Mouse (Mus musculus) CD4-positive, CD25-positive, alpha-beta regulatory T cell, adult 4 months (primary cell): ENCODE measurements around the gene Acss1. TPM values are rescaled to one million over a fixed set of nuclear protein-coding genes. Genes with fewer than 3 reads are reported as not detected.

Experiments
- ATAC-seq: one replicate; pipeline ENCODE4 v1.8.0; 2017
- polyA plus RNA-seq, 2 experiments: library from polyadenylated mRNA; unstranded; fragments of 100-300 nt; shearing (Covaris generic); gene quantifications; one replicate each; pipeline ENCODE4 v1.2.1; 2017

Gene Acss1
- polyA plus RNA-seq, 2 experiments from 2014 or later, result 13.8 to 21.7 TPM

- ATAC-seq, result no peak
These were observed 2.5 kb downstream of the Acss1 start for GRCm38 (mm10) chr2:150665534-150666451.

- no peak for ATAC-seq
These were observed 3.3 kb downstream of the Acss1 start for GRCm38 (mm10) chr2:150665006-150665405.

- ATAC-seq, result no peak
These were observed 4.0 kb downstream of the Acss1 start for GRCm38 (mm10) chr2:150664152-150664920.

GRCm38 (mm10) chr2:150663255-150663654, 5.0 kb downstream of the Acss1 start:
- no peak for ATAC-seq

GRCm38 (mm10) chr2:150662007-150662406, 6.3 kb downstream of the Acss1 start:
- ATAC-seq, result no peak

- ATAC-seq, result no peak
These were observed 7.4 kb downstream of the Acss1 start for GRCm38 (mm10) chr2:150660668-150661451.

GRCm38 (mm10) chr2:150660049-150660448, 8.3 kb downstream of the Acss1 start:
- no peak for ATAC-seq

- ATAC-seq, result no peak
These were observed 11.1 kb downstream of the Acss1 start for GRCm38 (mm10) chr2:150656975-150657768.

- no peak for ATAC-seq
These were observed 12.2 kb downstream of the Acss1 start for GRCm38 (mm10) chr2:150656112-150656511.

- ATAC-seq, result no peak
These were observed 13.0 kb downstream of the Acss1 start for GRCm38 (mm10) chr2:150655290-150655689.

GRCm38 (mm10) chr2:150654814-150655213, 13.5 kb downstream of the Acss1 start:
- no peak for ATAC-seq

- no peak for ATAC-seq
These were observed 16.9 kb downstream of the Acss1 start for GRCm38 (mm10) chr2:150651366-150651765.

- no peak for ATAC-seq
These were observed 17.7 kb downstream of the Acss1 start for GRCm38 (mm10) chr2:150650511-150651074.

- no peak for ATAC-seq
These were observed 19.9 kb downstream of the Acss1 start for GRCm38 (mm10) chr2:150648300-150648895.

- ATAC-seq, result no peak
These were observed 20.5 kb downstream of the Acss1 start for GRCm38 (mm10) chr2:150647681-150648299.

- ATAC-seq, result no peak
These were observed 21.7 kb downstream of the Acss1 start for GRCm38 (mm10) chr2:150646411-150647121.

GRCm38 (mm10) chr2:150645225-150645624, 23.1 kb downstream of the Acss1 start:
- peak; percentile 32 for ATAC-seq

- no peak for ATAC-seq
These were observed 24.4 kb downstream of the Acss1 start for GRCm38 (mm10) chr2:150643726-150644415.

GRCm38 (mm10) chr2:150643166-150643565, 25.1 kb downstream of the Acss1 start:
- ATAC-seq, result no peak
